Mouse (Mus musculus) lung, adult 2 months (tissue): ENCODE results near the gene Ogfod1.

Experiments used
- CTCF ChIP-seq: fragments of 200-500 bp; IDR thresholded peaks from 2 replicates; pipeline ENCODE4 v1.5.1; 2011; ENCODE audit warnings: mild to moderate bottlenecking, low read length, control low read depth; ENCODE audit not compliant: insufficient read depth
- POLR2A ChIP-seq: fragments of 200-500 bp; IDR thresholded peaks from 2 replicates; pipeline ENCODE4 v1.6.1; 2011; ENCODE audit warnings: low read depth, mild to moderate bottlenecking, control low read depth, low read length, borderline replicate concordance; ENCODE audit errors: extremely low read depth

DNA sequence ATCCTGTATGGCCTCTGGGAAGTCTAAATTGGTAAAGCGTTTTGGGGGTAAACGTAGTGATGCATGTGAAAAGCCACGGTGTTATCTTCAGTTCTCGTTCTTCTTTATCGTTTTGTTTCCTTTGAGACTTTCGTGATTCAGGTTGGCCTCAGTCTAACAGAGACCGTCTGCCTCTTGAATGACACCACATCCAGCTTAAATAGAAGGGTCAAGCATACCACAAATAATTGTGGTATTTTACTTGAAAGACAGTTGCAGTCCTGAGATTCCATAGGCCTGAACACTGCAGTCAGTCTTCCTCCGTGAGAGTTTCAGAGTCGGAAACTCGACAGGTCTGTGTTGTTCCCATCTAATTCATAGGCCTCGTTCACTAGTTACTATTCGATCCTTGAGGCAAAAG is 15.7 kb downstream of the Ogfod1 start:
- no peak for TF ChIP-seq CTCF
- TF ChIP-seq POLR2A, result no peak
